Mouse (Mus musculus): ENCODE data around the gene Mptx1. TPM values are rescaled to one million over a fixed set of nuclear protein-coding genes. Genes with fewer than 3 reads are reported as not detected.
"Not testable (repeated sequence)": the region's sequence is repeated elsewhere in the genome, so short reads cannot be mapped to it uniquely, and the experiment has no call there.

Gene Mptx1
- polyA plus RNA-seq (2014; fragmentation: Nextera tagmentation; extraction: Ambion mirVana) = not detected in 2 replicates

GRCm38 (mm10) chr1:174330218-174330617 lies at the start of gene Mptx1:
Gene Mptx1 (plus strand): TSS chr1:174330518.
- Histone ChIP-seq H3K9ac (ENCODE audit: low read depth, low read length) (no peak within 1 kb of the TSS), H3K9me3 (ENCODE audit: control insufficient read depth, low read length) (no peaks in the 10 kb centered on the region), H3K4me2 (no peak within 1 kb of the TSS), H3K36me3 (ENCODE audit: control insufficient read depth, insufficient read depth, low read length) (no peaks in the 10 kb centered on the region), H3K4me1 (replicated peaks; ENCODE audit: control insufficient read depth, insufficient read depth, low read length) (no peaks in the 10 kb centered on the region), H3K27me3 (replicated peaks; ENCODE audit: control insufficient read depth, insufficient read depth, low read length) (no peaks in the 10 kb centered on the region), H3K4me3 (ENCODE audit: low read depth, low read length) (no peak within 1 kb of the TSS), H3K27ac (ENCODE audit: low read depth, low read length) (no peak within 1 kb of the TSS)
- DNase-seq (ENCODE audit: low spot score) = no peak
- ATAC-seq (replicated peaks; ENCODE audit: low FRiP score) = no peak

- no peak overlapping the region for H3K27ac ChIP-seq (ENCODE audit: low read depth, low read length)
- H3K4me2 ChIP-seq = no peak overlapping the region
- ATAC-seq (replicated peaks; ENCODE audit: low FRiP score) = no peak
- no peaks in the 10 kb centered on the region for H3K4me1 ChIP-seq (replicated peaks; ENCODE audit: control insufficient read depth, insufficient read depth, low read length)
- no peaks in the 10 kb centered on the region for H3K36me3 ChIP-seq (ENCODE audit: control insufficient read depth, insufficient read depth, low read length)
- no peaks in the 10 kb centered on the region for H3K9me3 ChIP-seq (ENCODE audit: control insufficient read depth, low read length)
- DNase-seq (ENCODE audit: low spot score) = no peak
- no peaks in the 10 kb centered on the region for H3K27me3 ChIP-seq (replicated peaks; ENCODE audit: control insufficient read depth, insufficient read depth, low read length)
- 50% methylated on average over 1 of the region's 1 CpGs for WGBS
- H3K9ac ChIP-seq (ENCODE audit: low read depth, low read length) = no peak overlapping the region
- H3K4me3 ChIP-seq (ENCODE audit: low read depth, low read length) = no peak overlapping the region
Measured at GRCm38 (mm10) chr1:174303162-174303561, 27.2 kb upstream of the Mptx1 start.

GRCm38 (mm10) chr1:174317308-174317707 lies 13.0 kb upstream of the Mptx1 start:
- no peak overlapping the region for H3K9ac ChIP-seq (ENCODE audit: low read depth, low read length)
- no peak overlapping the region for H3K27ac ChIP-seq (ENCODE audit: low read depth, low read length)
- ATAC-seq (replicated peaks; ENCODE audit: low FRiP score) = no peak
- no peaks in the 10 kb centered on the region for H3K27me3 ChIP-seq (replicated peaks; ENCODE audit: control insufficient read depth, insufficient read depth, low read length)
- no peak overlapping the region for H3K4me2 ChIP-seq
- WGBS = 57% methylated on average over 2 of the region's 2 CpGs
- no peaks in the 10 kb centered on the region for H3K9me3 ChIP-seq (ENCODE audit: control insufficient read depth, low read length)
- DNase-seq (ENCODE audit: low spot score) = no peak
- H3K4me1 ChIP-seq (replicated peaks; ENCODE audit: control insufficient read depth, insufficient read depth, low read length) = no peaks in the 10 kb centered on the region
- no peaks in the 10 kb centered on the region for H3K36me3 ChIP-seq (ENCODE audit: control insufficient read depth, insufficient read depth, low read length)
- H3K4me3 ChIP-seq (ENCODE audit: low read depth, low read length) = no peak overlapping the region

GRCm38 (mm10) chr1:174353636-174354035 lies 23.3 kb downstream of the Mptx1 start:
- 52% methylated on average over 1 of the region's 1 CpGs for WGBS
- H3K9me3 ChIP-seq (ENCODE audit: control insufficient read depth, low read length); H3K4me2 ChIP-seq; DNase-seq (ENCODE audit: low spot score); H3K4me3 ChIP-seq (ENCODE audit: low read depth, low read length); H3K36me3 ChIP-seq (ENCODE audit: control insufficient read depth, insufficient read depth, low read length); H3K4me1 ChIP-seq (replicated peaks; ENCODE audit: control insufficient read depth, insufficient read depth, low read length); H3K9ac ChIP-seq (ENCODE audit: low read depth, low read length); H3K27me3 ChIP-seq (replicated peaks; ENCODE audit: control insufficient read depth, insufficient read depth, low read length); H3K27ac ChIP-seq (ENCODE audit: low read depth, low read length); ATAC-seq (replicated peaks; ENCODE audit: low FRiP score): not testable (repeated sequence)

- WGBS = 52% methylated on average over 5 of the region's 5 CpGs
- Histone ChIP-seq H3K4me1 (replicated peaks; ENCODE audit: control insufficient read depth, insufficient read depth, low read length) (no peaks in the 10 kb centered on the region), H3K27ac (ENCODE audit: low read depth, low read length) (no peak overlapping the region), H3K4me2 (no peak overlapping the region), H3K9ac (ENCODE audit: low read depth, low read length) (no peak overlapping the region), H3K9me3 (ENCODE audit: control insufficient read depth, low read length) (no peaks in the 10 kb centered on the region), H3K27me3 (replicated peaks; ENCODE audit: control insufficient read depth, insufficient read depth, low read length) (no peaks in the 10 kb centered on the region), H3K36me3 (ENCODE audit: control insufficient read depth, insufficient read depth, low read length) (no peaks in the 10 kb centered on the region), H3K4me3 (ENCODE audit: low read depth, low read length) (no peak overlapping the region)
- no peak for DNase-seq (ENCODE audit: low spot score)
- ATAC-seq (replicated peaks; ENCODE audit: low FRiP score) = no peak; the same call in 1 of the 2 replicates
Measured at GRCm38 (mm10) chr1:174354640-174355039, 24.3 kb downstream of the Mptx1 start.

GRCm38 (mm10) chr1:174364882-174365451 lies 34.6 kb downstream of the Mptx1 start, which contains the start of gene Olfr417:
Gene Olfr417 (plus strand): TSS chr1:174365122.
- Histone ChIP-seq H3K27me3 (replicated peaks; ENCODE audit: control insufficient read depth, insufficient read depth, low read length) (no peaks in the 10 kb centered on the region), H3K9ac (ENCODE audit: low read depth, low read length) (no peak within 1 kb of the TSS), H3K9me3 (ENCODE audit: control insufficient read depth, low read length) (no peaks in the 10 kb centered on the region), H3K36me3 (ENCODE audit: control insufficient read depth, insufficient read depth, low read length) (no peaks in the 10 kb centered on the region), H3K4me3 (ENCODE audit: low read depth, low read length) (no peak within 1 kb of the TSS), H3K27ac (ENCODE audit: low read depth, low read length) (no peak within 1 kb of the TSS), H3K4me1 (replicated peaks; ENCODE audit: control insufficient read depth, insufficient read depth, low read length) (no peaks in the 10 kb centered on the region), H3K4me2 (no peak within 1 kb of the TSS)
- DNase-seq (ENCODE audit: low spot score) (no peak), ATAC-seq (replicated peaks; ENCODE audit: low FRiP score) (no peak; the same call in 1 of the 2 replicates)
- WGBS = 43% methylated on average over 2 of the region's 2 CpGs

GRCm38 (mm10) chr1:174373799-174374198 lies 43.5 kb downstream of the Mptx1 start:
- Histone ChIP-seq H3K4me3 (ENCODE audit: low read depth, low read length) (no peak overlapping the region), H3K9me3 (ENCODE audit: control insufficient read depth, low read length) (no peaks in the 10 kb centered on the region), H3K27me3 (replicated peaks; ENCODE audit: control insufficient read depth, insufficient read depth, low read length) (no peaks in the 10 kb centered on the region), H3K36me3 (ENCODE audit: control insufficient read depth, insufficient read depth, low read length) (no peaks in the 10 kb centered on the region), H3K4me2 (no peak overlapping the region), H3K27ac (ENCODE audit: low read depth, low read length) (no peak overlapping the region), H3K4me1 (replicated peaks; ENCODE audit: control insufficient read depth, insufficient read depth, low read length) (no peaks in the 10 kb centered on the region), H3K9ac (ENCODE audit: low read depth, low read length) (no peak overlapping the region)
- WGBS = 87% methylated on average over 3 of the region's 3 CpGs
- ATAC-seq (replicated peaks; ENCODE audit: low FRiP score) = no peak
- no peak for DNase-seq (ENCODE audit: low spot score)

Other genes with a start within 250 kb of the Mptx1 start
- gene Olfr429, start 246.2 kb upstream of the Mptx1 start, polyA plus RNA-seq (2014; fragmentation: Nextera tagmentation; extraction: Ambion mirVana) = not detected in 2 replicates
- gene Olfr427, start 233.6 kb upstream of the Mptx1 start, polyA plus RNA-seq (2014; fragmentation: Nextera tagmentation; extraction: Ambion mirVana) = not detected in 2 replicates
- gene Olfr231, start 209.4 kb upstream of the Mptx1 start, polyA plus RNA-seq (2014; fragmentation: Nextera tagmentation; extraction: Ambion mirVana) = not detected in 2 replicates
- not detected in 2 replicates for gene Olfr424, start 199.0 kb upstream of the Mptx1 start, polyA plus RNA-seq (2014; fragmentation: Nextera tagmentation; extraction: Ambion mirVana)
- gene Olfr420, start 174.9 kb upstream of the Mptx1 start, polyA plus RNA-seq (2014; fragmentation: Nextera tagmentation; extraction: Ambion mirVana) = 0.12 and 0.27 TPM in 2 replicates
- 23.1 and 26.0 TPM in 2 replicates for gene Spta1, start 157.7 kb upstream of the Mptx1 start, polyA plus RNA-seq (2014; fragmentation: Nextera tagmentation; extraction: Ambion mirVana)
- gene Olfr419, start 78.5 kb upstream of the Mptx1 start, polyA plus RNA-seq (2014; fragmentation: Nextera tagmentation; extraction: Ambion mirVana) = 0.12 TPM in 1 of 2 replicates, not detected in the other
- not detected in 2 replicates for gene Olfr417, start 34.6 kb downstream of the Mptx1 start, polyA plus RNA-seq (2014; fragmentation: Nextera tagmentation; extraction: Ambion mirVana)
- not detected in 2 replicates for gene Olfr248, start 60.5 kb downstream of the Mptx1 start, polyA plus RNA-seq (2014; fragmentation: Nextera tagmentation; extraction: Ambion mirVana)
- gene Olfr414, start 93.5 kb downstream of the Mptx1 start, polyA plus RNA-seq (2014; fragmentation: Nextera tagmentation; extraction: Ambion mirVana) = not detected in 2 replicates
- not detected in 2 replicates for gene Olfr220, start 111.6 kb downstream of the Mptx1 start, polyA plus RNA-seq (2014; fragmentation: Nextera tagmentation; extraction: Ambion mirVana)
- gene Fmn2, start 171.3 kb downstream of the Mptx1 start, polyA plus RNA-seq (2014; fragmentation: Nextera tagmentation; extraction: Ambion mirVana) = 0.41 and 0.55 TPM in 2 replicates